Mouse (Mus musculus) embryo, embryonic 11.5 days (tissue): ENCODE data around the gene Cldn34b2.
"Not testable (repeated sequence)": the region's sequence is repeated elsewhere in the genome, so short reads cannot be mapped to it uniquely, and the experiment has no call there.

ENCODE experiments used
- DNase-seq: peaks from one replicate; pipeline ENCODE4 v3.0.0-alpha.2; 2012; ENCODE audit warnings: low read depth, low spot score

The Cldn34b2 gene

GRCm38 (mm10) chrX:155128312-155128711 lies at the start of gene Cldn34b2:
Gene Cldn34b2 (minus strand): TSS chrX:155128412.
- DNase-seq: not testable (repeated sequence)

GRCm38 (mm10) chrX:155177640-155178039 lies 49.4 kb upstream of the Cldn34b2 start:
- DNase-seq: no peak

GRCm38 (mm10) chrX:155177230-155177629 lies 49.0 kb upstream of the Cldn34b2 start:
- DNase-seq: no peak

GRCm38 (mm10) chrX:155175568-155175967 lies 47.4 kb upstream of the Cldn34b2 start:
- DNase-seq: no peak

GRCm38 (mm10) chrX:155172310-155172709 lies 44.1 kb upstream of the Cldn34b2 start:
- DNase-seq: no peak

- DNase-seq: no peak
These were observed 43.5 kb upstream of the Cldn34b2 start for GRCm38 (mm10) chrX:155171754-155172153.

GRCm38 (mm10) chrX:155169886-155170285 lies 41.7 kb upstream of the Cldn34b2 start:
- no peak for DNase-seq

GRCm38 (mm10) chrX:155167667-155168066 lies 39.5 kb upstream of the Cldn34b2 start:
- no peak for DNase-seq

- no peak for DNase-seq
These were observed 38.1 kb upstream of the Cldn34b2 start for GRCm38 (mm10) chrX:155166313-155166712.

GRCm38 (mm10) chrX:155163553-155163952 lies 35.3 kb upstream of the Cldn34b2 start:
- no peak for DNase-seq

GRCm38 (mm10) chrX:155151868-155152267 lies 23.7 kb upstream of the Cldn34b2 start:
- DNase-seq: no peak

GRCm38 (mm10) chrX:155144718-155145117 lies 16.5 kb upstream of the Cldn34b2 start:
- peak; percentile 7 for DNase-seq

- DNase-seq: no peak
These were observed 30.2 kb downstream of the Cldn34b2 start for GRCm38 (mm10) chrX:155098024-155098423.

- not testable (repeated sequence) for DNase-seq
These were observed 34.6 kb downstream of the Cldn34b2 start, which contains the start of gene Magea2 for GRCm38 (mm10) chrX:155093566-155093965. Gene Magea2 (minus strand): TSS chrX:155093666.

GRCm38 (mm10) chrX:155089693-155090092 lies 38.5 kb downstream of the Cldn34b2 start, which contains the start of gene Magea1:
Gene Magea1 (minus strand): TSS chrX:155089793.
- not testable (repeated sequence) for DNase-seq
